Mouse (Mus musculus): ENCODE results near the gene Bcas3. TPM values are rescaled to one million over a fixed set of nuclear protein-coding genes. Genes with fewer than 3 reads are reported as not detected.

The Bcas3 gene
- total RNA-seq, 2 experiments from 2014 or later: 45.0 to 48.8 TPM

GRCm38 (mm10) chr11:85525979-85526775, 173.2 kb downstream of the Bcas3 start:
- no peak for DNase-seq (ENCODE audit: low spot score in 2 of 2)

- no peak for DNase-seq (ENCODE audit: low spot score in 2 of 2)
Measured at GRCm38 (mm10) chr11:85527261-85527660, 174.3 kb downstream of the Bcas3 start.

- no peak for DNase-seq (ENCODE audit: low spot score in 2 of 2)
Measured at GRCm38 (mm10) chr11:85529531-85530285, 176.7 kb downstream of the Bcas3 start.

GRCm38 (mm10) chr11:85540989-85541388, 188.0 kb downstream of the Bcas3 start:
- no peak for DNase-seq (ENCODE audit: low spot score in 2 of 2)

- no peak for DNase-seq (ENCODE audit: low spot score in 2 of 2)
Measured at GRCm38 (mm10) chr11:85543311-85543710, 190.3 kb downstream of the Bcas3 start.

- DNase-seq (ENCODE audit: low spot score in 2 of 2): no peak
Measured at GRCm38 (mm10) chr11:85545602-85546001, 192.6 kb downstream of the Bcas3 start.

- DNase-seq (ENCODE audit: low spot score in 2 of 2): no peak
Measured at GRCm38 (mm10) chr11:85547966-85548365, 195.0 kb downstream of the Bcas3 start.

GRCm38 (mm10) chr11:85549651-85550050, 196.7 kb downstream of the Bcas3 start:
- DNase-seq (ENCODE audit: low spot score in 2 of 2): no peak

GRCm38 (mm10) chr11:85555066-85555465, 202.1 kb downstream of the Bcas3 start:
- DNase-seq (ENCODE audit: low spot score in 2 of 2): no peak

- no peak for DNase-seq (ENCODE audit: low spot score in 2 of 2)
Measured at GRCm38 (mm10) chr11:85555721-85556120, 202.8 kb downstream of the Bcas3 start.

- no peak for DNase-seq (ENCODE audit: low spot score in 2 of 2)
Measured at GRCm38 (mm10) chr11:85565068-85565467, 212.1 kb downstream of the Bcas3 start.

GRCm38 (mm10) chr11:85571040-85571439, 218.1 kb downstream of the Bcas3 start:
- DNase-seq (ENCODE audit: low spot score in 2 of 2): no peak

GRCm38 (mm10) chr11:85571936-85572335, 219.0 kb downstream of the Bcas3 start:
- no peak for DNase-seq (ENCODE audit: low spot score in 2 of 2)

GRCm38 (mm10) chr11:85572590-85572989, 219.6 kb downstream of the Bcas3 start:
- no peak for DNase-seq (ENCODE audit: low spot score in 2 of 2)

GRCm38 (mm10) chr11:85574496-85574895, 221.5 kb downstream of the Bcas3 start:
- DNase-seq (ENCODE audit: low spot score in 2 of 2): no peak

- DNase-seq (ENCODE audit: low spot score in 2 of 2): peak in 1 of 2 experiments; percentile 11
Measured at GRCm38 (mm10) chr11:85577816-85578645, 225.1 kb downstream of the Bcas3 start.

GRCm38 (mm10) chr11:85584086-85584485, 231.1 kb downstream of the Bcas3 start:
- no peak for DNase-seq (ENCODE audit: low spot score in 2 of 2)

GRCm38 (mm10) chr11:85593636-85594035, 240.7 kb downstream of the Bcas3 start:
- DNase-seq (ENCODE audit: low spot score in 2 of 2): peak in 1 of 2 experiments; percentile 24

- no peak for DNase-seq (ENCODE audit: low spot score in 2 of 2)
Measured at GRCm38 (mm10) chr11:85599251-85599650, 246.3 kb downstream of the Bcas3 start.

- no peak for DNase-seq (ENCODE audit: low spot score in 2 of 2)
Measured at GRCm38 (mm10) chr11:85603546-85604322, 250.8 kb downstream of the Bcas3 start.

Measured in layer of hippocampus, postnatal 10 days (tissue).